Mouse (Mus musculus): ENCODE results near the gene Otos.

- TF ChIP-seq POLR2A (IDR thresholded peaks at IDR 0.05; ENCODE audit: low read depth, low read length) (no peak), CTCF (conservative IDR thresholded peaks at IDR 0.05; ENCODE audit: insufficient read depth, insufficient read length, low read depth, low read length) (no peak)
Observed at GRCm38 (mm10) chr1:92651467-92651866, 2.8 kb upstream of the Otos start.
